Mouse (Mus musculus) liver, embryonic 16.5 days (tissue): Measurements from ENCODE around the gene Slc25a35. TPM values are rescaled to one million over a fixed set of nuclear protein-coding genes. Genes with fewer than 3 reads are reported as not detected.
"Not testable (repeated sequence)": the region's sequence is repeated elsewhere in the genome, so short reads cannot be mapped to it uniquely, and the experiment has no call there.

Source experiments
- ATAC-seq: fragments of 200-750 bp; cut with Nextera tagmentation; 2 replicates; pipeline ENCODE4 v1.8.0; 2017; ENCODE audit warnings: low read depth, mild to moderate bottlenecking, moderate number of reproducible peaks, moderate library complexity
- H3K27ac ChIP-seq: fragments of 300-500 bp; sonication (generic); 2 replicates; pipeline ENCODE4 v1.5.1; 2014; ENCODE audit warnings: mild to moderate bottlenecking, low read length
- H3K27me3 ChIP-seq: fragments of 300-500 bp; sonication (generic); 2 replicates; pipeline ENCODE4 v1.6.1; 2014; ENCODE audit warnings: low read depth, low read length, mixed read lengths; ENCODE audit not compliant: control insufficient read depth, insufficient read depth
- H3K36me3 ChIP-seq: fragments of 300-500 bp; sonication (generic); 2 replicates; pipeline ENCODE4 v1.6.1; 2014; ENCODE audit warnings: mild to moderate bottlenecking; ENCODE audit not compliant: control insufficient read depth, insufficient read depth
- H3K4me1 ChIP-seq: fragments of 300-500 bp; sonication (generic); 2 replicates; pipeline ENCODE4 v1.6.1; 2014; ENCODE audit warnings: low read depth, low read length, mixed read lengths; ENCODE audit not compliant: control insufficient read depth
- H3K4me2 ChIP-seq: fragments of 300-500 bp; sonication (generic); 2 replicates; pipeline ENCODE4 v1.6.1; 2014; ENCODE audit warnings: low read depth, low read length, mixed read lengths
- H3K4me3 ChIP-seq: fragments of 300-500 bp; sonication (generic); 2 replicates; pipeline ENCODE4 v1.5.1; 2014; ENCODE audit warnings: low read depth, mild to moderate bottlenecking, low read length
- H3K9ac ChIP-seq: fragments of 300-500 bp; sonication (generic); 2 replicates; pipeline ENCODE4 v1.6.1; 2014; ENCODE audit warnings: low read depth, low read length
- H3K9me3 ChIP-seq: fragments of 300-500 bp; sonication (generic); replicated peaks from 2 replicates; pipeline ENCODE4 v1.6.1; 2016; ENCODE audit warnings: low read length; ENCODE audit not compliant: control insufficient read depth
- WGBS: fragments of 180-500 bp; shearing (Covaris S2); extraction: QIAGEN DNeasy Blood & Tissue Kit; methylation state at CpG from one replicate; pipeline ENCODE4 v1.1.7; 2014; ENCODE audit not compliant: insufficient replicate concordance; 5-methylcytosine and 5-hydroxymethylcytosine counted together
- polyA plus RNA-seq: library from polyadenylated mRNA; unstranded; fragments of >200 nt; fragmentation: Nextera tagmentation; extraction: Ambion mirVana; gene quantifications from 2 replicates; pipeline ENCODE4 v1.2.1, GENCODE M21; 2015

Slc25a35 gene
- polyA plus RNA-seq, 1 experiment from 2014 or later = 0.80 TPM

DNA sequence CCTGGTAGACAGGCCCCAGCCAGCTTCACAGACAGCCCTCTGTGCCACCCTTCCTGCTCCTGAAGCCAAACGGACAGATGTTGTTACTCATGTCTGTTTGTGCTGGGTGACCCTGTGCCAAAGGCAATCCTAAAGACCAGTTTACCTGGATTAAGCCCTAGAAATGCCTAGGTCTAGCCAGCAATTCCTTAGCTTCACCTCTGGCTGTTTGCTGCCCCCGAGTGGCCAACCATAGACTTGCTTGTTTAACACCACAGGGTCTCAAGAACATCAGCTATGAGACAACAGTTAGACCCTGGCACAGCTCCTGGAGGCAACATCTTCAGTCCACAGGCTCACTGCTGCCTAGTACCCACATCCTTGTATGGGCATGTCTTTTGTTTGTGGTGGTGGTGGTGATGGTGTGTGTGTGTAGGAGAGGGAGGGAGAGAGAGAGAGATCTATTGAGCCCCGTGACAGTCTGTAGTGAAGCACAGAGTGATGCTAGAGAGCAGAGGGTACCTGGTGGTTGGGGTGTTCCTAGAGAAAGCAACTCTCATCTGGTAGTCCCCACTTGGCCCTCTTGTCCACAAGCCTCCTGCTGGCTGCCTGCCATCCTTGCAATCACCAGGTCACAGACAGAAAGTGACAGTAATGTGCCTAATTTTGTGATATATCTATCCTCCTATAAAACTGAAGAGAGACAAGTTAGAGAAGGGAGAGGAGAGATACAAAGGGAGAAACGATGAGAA is 14.9 kb downstream of the Slc25a35 start:
- 27% methylated on average over 4 of the region's 4 CpGs for WGBS
- Histone ChIP-seq H3K36me3 (peaks cover 4% of the 10 kb centered on the region; the same call in 1 of the 2 replicates), H3K27me3 (no peaks in the 10 kb centered on the region), H3K9me3 (no peaks in the 10 kb centered on the region), H3K4me3 (no peak overlapping the region), H3K4me2 (no peak overlapping the region), H3K4me1 (no peaks in the 10 kb centered on the region; the same call in 1 of the 2 replicates), H3K27ac (no peak overlapping the region), H3K9ac (no peak overlapping the region)
- ATAC-seq = no peak

DNA sequence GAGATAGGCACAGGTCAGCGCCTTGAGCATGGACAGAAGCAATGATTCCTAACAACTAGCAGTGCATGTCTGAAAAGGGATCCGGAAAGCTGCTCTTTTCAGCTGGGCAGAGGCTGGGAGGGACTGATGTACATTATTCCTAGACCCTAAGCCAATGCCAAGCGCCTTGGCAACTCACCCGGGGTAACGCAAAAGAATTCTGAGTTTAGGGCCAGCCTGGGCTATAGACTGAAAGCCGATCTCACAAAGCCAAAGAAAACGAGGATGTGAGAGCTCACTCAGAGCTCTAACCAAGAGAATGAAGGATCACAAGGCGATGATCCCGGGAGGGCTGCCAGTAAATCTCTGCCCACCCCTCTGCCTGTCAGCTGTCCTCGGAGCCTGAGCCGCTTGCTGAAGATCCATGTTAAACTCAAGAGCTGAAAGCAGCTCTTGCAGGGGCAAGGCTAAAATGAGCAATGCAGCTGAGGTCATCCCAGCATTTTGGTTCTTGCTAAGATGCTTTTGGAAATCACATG is 19.5 kb downstream of the Slc25a35 start:
- Histone ChIP-seq H3K27me3 (no peaks in the 10 kb centered on the region), H3K9ac (no peak overlapping the region), H3K4me3 (no peak overlapping the region), H3K4me2 (no peak overlapping the region), H3K9me3 (no peaks in the 10 kb centered on the region), H3K27ac (no peak overlapping the region), H3K4me1 (no peaks in the 10 kb centered on the region), H3K36me3 (peaks cover 34% of the 10 kb centered on the region)
- WGBS = 83% methylated on average over 11 of the region's 11 CpGs
- no peak for ATAC-seq

DNA sequence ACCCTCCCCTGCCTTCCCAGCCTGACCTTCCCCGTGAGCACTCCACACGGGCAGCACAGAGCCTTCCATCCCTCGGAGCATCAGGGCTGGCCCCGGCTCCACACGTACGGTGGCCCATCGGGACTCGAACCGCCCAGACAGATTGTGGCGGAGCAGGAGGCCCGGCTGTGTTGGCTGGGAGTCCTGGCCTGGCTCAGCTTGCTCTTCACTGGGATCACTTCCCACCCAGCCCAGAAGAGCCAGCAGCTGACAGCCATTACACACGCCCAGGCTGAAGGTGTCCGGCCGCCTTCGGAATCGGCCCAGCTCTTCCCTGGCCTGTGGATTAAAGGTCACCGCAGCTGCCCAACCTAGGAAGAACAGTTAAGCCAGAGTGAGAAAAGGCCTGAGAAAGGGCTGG is 20.4 kb downstream of the Slc25a35 start:
- no peaks in the 10 kb centered on the region for H3K27me3 ChIP-seq
- H3K9ac ChIP-seq = no peak overlapping the region
- H3K4me2 ChIP-seq = no peak overlapping the region
- ATAC-seq = no peak
- H3K9me3 ChIP-seq = no peaks in the 10 kb centered on the region
- H3K36me3 ChIP-seq = peaks cover 36% of the 10 kb centered on the region
- H3K4me3 ChIP-seq = no peak overlapping the region
- no peaks in the 10 kb centered on the region for H3K4me1 ChIP-seq
- WGBS = 88% methylated on average over 17 of the region's 17 CpGs
- no peak overlapping the region for H3K27ac ChIP-seq

DNA sequence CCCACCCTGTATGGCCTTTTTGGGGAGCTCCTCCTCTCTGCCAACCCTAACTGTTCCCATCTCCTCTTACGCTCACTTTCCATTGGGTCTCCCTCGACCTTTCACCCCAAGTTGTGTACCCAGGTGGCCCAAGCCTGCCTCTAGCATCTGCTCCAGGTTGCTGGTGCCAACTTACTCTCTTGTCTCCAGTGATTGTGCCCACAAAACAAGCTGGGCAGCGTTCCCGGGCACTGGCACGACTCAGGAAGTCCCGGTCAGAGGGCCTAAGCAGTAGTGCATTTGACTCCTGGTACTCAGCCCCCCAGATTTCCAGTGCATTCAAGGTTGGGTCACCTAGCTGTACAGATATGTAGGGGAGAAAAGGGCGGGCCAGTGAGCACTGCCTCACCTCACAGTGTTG is 25.2 kb downstream of the Slc25a35 start:
- Histone ChIP-seq H3K27ac (no peak overlapping the region), H3K9ac (no peak overlapping the region), H3K9me3 (no peaks in the 10 kb centered on the region), H3K27me3 (no peaks in the 10 kb centered on the region), H3K4me2 (no peak overlapping the region), H3K4me3 (no peak overlapping the region), H3K4me1 (no peaks in the 10 kb centered on the region), H3K36me3 (peaks cover 55% of the 10 kb centered on the region)
- WGBS = 84% methylated on average over 7 of the region's 7 CpGs
- ATAC-seq = no peak

DNA sequence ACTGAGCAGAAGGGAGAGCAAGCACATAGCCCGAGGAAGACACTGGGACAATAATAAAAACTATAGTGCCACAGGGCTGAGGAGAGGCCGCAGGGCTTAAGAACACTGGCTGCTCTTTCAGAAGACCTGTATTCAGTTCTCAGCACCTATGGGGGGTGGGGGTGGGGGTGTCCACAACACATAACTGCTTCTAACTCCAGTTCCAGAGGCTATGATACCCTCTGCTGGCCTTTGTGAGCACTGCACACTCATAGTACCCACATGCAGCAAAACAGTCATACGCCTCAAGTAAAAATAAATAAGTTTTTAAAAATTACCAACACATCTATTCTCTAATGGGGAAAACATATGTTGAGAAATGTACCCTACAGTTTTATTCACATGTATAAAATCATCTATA is 26.4 kb downstream of the Slc25a35 start:
- Histone ChIP-seq H3K27ac (no peak overlapping the region), H3K27me3 (no peaks in the 10 kb centered on the region), H3K9me3 (no peaks in the 10 kb centered on the region), H3K4me1 (no peaks in the 10 kb centered on the region), H3K9ac (no peak overlapping the region), H3K4me2 (no peak overlapping the region), H3K4me3 (no peak overlapping the region), H3K36me3 (peaks cover 62% of the 10 kb centered on the region)
- no peak for ATAC-seq
- WGBS = 83% methylated on average over 3 of the region's 3 CpGs

DNA sequence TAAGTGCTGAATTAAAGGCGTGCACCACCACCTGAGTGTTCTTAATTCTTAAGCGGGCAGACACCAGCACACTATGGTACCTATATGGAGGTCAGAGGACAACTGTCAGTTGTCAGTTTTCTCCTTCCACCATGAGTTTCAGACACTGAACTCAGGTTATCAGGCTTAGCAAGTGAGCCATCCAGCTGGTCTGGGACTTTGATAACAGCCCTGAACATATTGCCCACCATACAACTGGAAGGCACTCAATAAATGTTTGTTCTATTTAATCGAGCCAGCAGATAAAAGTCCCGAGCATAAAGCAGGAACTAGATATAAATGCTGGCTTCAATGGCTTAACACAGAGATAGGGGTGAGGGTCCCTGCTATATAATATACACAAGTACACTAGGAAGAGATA is 29.1 kb downstream of the Slc25a35 start:
- H3K9ac ChIP-seq = no peak overlapping the region
- H3K4me3 ChIP-seq = no peak overlapping the region
- 54% methylated on average over 4 of the region's 4 CpGs for WGBS
- no peak overlapping the region for H3K4me2 ChIP-seq
- no peak for ATAC-seq
- H3K27ac ChIP-seq = no peak overlapping the region
- peaks cover 51% of the 10 kb centered on the region for H3K36me3 ChIP-seq
- H3K9me3 ChIP-seq = no peaks in the 10 kb centered on the region
- H3K27me3 ChIP-seq = no peaks in the 10 kb centered on the region
- no peaks in the 10 kb centered on the region for H3K4me1 ChIP-seq

DNA sequence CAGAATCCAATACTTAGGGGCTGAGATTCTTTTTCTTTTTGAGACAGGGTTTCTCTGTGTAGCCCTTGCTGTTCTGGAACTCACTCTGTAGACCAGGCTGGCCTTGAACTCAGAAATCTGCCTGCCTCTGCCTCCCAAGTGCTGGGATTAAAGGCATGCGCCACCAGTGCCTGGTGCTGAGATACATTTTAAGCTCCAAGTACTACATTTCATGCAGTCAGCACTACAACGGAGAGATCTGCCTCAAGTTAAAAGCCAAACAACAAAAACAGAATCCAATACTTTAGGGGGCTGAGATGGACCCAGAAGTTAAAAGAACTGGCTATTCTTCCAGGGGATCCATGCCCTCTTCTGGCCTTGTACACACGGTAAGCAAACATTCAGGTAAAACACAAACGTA is 34.9 kb downstream of the Slc25a35 start:
- ATAC-seq, H3K4me3 ChIP-seq, H3K4me2 ChIP-seq, H3K9me3 ChIP-seq, H3K9ac ChIP-seq, H3K27ac ChIP-seq, H3K27me3 ChIP-seq: not testable (repeated sequence)
- Histone ChIP-seq H3K36me3 (peaks cover 30% of the 10 kb centered on the region), H3K4me1 (peaks cover 27% of the 10 kb centered on the region)
- WGBS = 80% methylated on average over 4 of the region's 4 CpGs

DNA sequence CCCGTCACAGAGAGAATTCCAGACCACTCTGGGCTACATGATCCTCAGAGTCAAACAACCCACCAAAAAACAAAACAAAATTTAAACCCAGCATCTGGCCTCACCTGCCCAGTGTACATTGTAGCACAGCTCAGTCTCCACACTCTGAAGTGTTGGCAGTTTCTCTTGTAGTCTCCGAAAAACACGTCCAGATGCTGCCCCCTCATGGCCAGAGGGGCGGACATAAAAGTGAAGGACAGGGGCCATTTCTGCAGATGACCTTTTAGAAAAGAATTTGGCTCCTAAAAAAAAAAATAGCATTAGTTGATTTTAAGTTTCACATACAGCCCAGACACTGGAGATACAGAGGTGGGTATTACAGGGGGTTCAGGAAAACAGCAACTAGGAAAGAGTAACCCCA is 35.7 kb downstream of the Slc25a35 start:
- Histone ChIP-seq H3K36me3 (peaks cover 23% of the 10 kb centered on the region), H3K27ac (no peak overlapping the region), H3K9ac (no peak overlapping the region), H3K27me3 (no peaks in the 10 kb centered on the region), H3K9me3 (no peaks in the 10 kb centered on the region), H3K4me1 (peaks cover 28% of the 10 kb centered on the region), H3K4me2 (no peak overlapping the region), H3K4me3 (no peak overlapping the region)
- WGBS = 65% methylated on average over 4 of the region's 4 CpGs
- no peak for ATAC-seq

DNA sequence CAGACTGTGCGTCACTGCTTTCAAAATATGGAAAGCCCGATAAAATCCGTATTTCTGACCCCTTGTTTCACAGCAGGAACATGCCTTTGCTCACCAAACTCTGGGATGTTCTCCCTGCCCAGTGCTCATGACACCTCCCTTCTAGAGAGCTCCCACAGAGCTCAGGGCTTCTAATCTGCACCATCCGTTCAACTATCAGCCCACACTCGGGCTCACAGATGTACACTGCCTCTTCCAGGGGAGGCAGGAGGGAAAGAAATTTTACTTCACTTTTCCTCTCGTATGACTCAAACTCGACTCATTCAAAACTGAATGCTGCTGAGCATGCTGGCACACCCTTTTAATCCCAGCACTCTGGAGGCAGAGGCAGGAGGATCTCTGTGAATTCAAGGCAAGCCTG is 37.3 kb downstream of the Slc25a35 start:
- H3K9ac ChIP-seq = no peak overlapping the region
- ATAC-seq = peak; percentile 72
- H3K27me3 ChIP-seq = no peaks in the 10 kb centered on the region
- WGBS = 45% methylated on average over 7 of the region's 7 CpGs
- H3K27ac ChIP-seq = peak overlapping the region; percentile 53
- H3K36me3 ChIP-seq = peaks cover 13% of the 10 kb centered on the region
- peaks cover 28% of the 10 kb centered on the region for H3K4me1 ChIP-seq
- peak overlapping the region; percentile 21 for H3K4me2 ChIP-seq
- no peak overlapping the region for H3K4me3 ChIP-seq
- H3K9me3 ChIP-seq = no peaks in the 10 kb centered on the region
